17 mouse cellular contexts compared by ENCODE assay signal in genomic region chr16:22441317-22441716, GRCm38 (mm10). TPM values are rescaled to one million over a fixed set of nuclear protein-coding genes. Genes with fewer than 3 reads are reported as not detected.
DNase-seq lines count a peak whose midpoint lies in the region; ATAC-seq lines count a peak whose summit lies in the region.
"Had no signal": no experiment of that assay in that cellular context is flagged by ENCODE, and none has a peak within 500 bp of the region (broad histone marks: within the 10 kb centered on the region; RNA-seq: fewer than 3 reads in every experiment).

No protein-coding gene starts in this region.

- no peak for DNase-seq in liver, embryonic 13.5 days
- no peak for DNase-seq in liver, embryonic 11.5 days (ENCODE audit: low spot score)
- DNase-seq in lung, postnatal 36 days = peak; percentile 72
- no peak for DNase-seq in gastrocnemius, adult 18-20 months (ENCODE audit: low spot score)
- no peak for DNase-seq in spleen, postnatal 36 days (ENCODE audit: low spot score in 2 of 2)
- DNase-seq: adrenal gland, postnatal 14 days; cerebellum, adult 18-20 months; right cerebral cortex, postnatal 4 days had no signal

- no peaks in the 10 kb centered on the region for H3K9me3 ChIP-seq in hindbrain, embryonic 15.5 days
- H3K9me3 ChIP-seq in hindbrain, embryonic 16.5 days (ENCODE audit: control insufficient read depth, low read length) = no peaks in the 10 kb centered on the region
- H3K9me3 ChIP-seq in liver, embryonic 13.5 days (replicated peaks) = no peaks in the 10 kb centered on the region
- no peaks in the 10 kb centered on the region for H3K9me3 ChIP-seq in liver, embryonic 11.5 days (ENCODE audit: control insufficient read depth, low read length)
- no peaks in the 10 kb centered on the region for H3K9me3 ChIP-seq in limb, embryonic 13.5 days
- H3K9me3 ChIP-seq: embryonic facial prominence, embryonic 10.5 days; heart, embryonic 12.5 days had no signal

- peaks cover 19% of the 10 kb centered on the region for H3K4me1 ChIP-seq in hindbrain, embryonic 15.5 days (replicated peaks)
- peaks cover 16% of the 10 kb centered on the region for H3K4me1 ChIP-seq in hindbrain, embryonic 16.5 days (ENCODE audit: control insufficient read depth, insufficient read depth, low read depth, low read length)
- H3K4me1 ChIP-seq in liver, embryonic 13.5 days (replicated peaks) = peaks cover 27% of the 10 kb centered on the region
- H3K4me1 ChIP-seq in liver, embryonic 11.5 days (replicated peaks; ENCODE audit: control insufficient read depth, insufficient read depth, low read length) = peaks cover 7% of the 10 kb centered on the region; the same call in 1 of the 2 replicates
- peaks cover 34% of the 10 kb centered on the region for H3K4me1 ChIP-seq in limb, embryonic 13.5 days

- WGBS in hindbrain, embryonic 15.5 days = 88% methylated on average over 4 of the region's 4 CpGs
- 84% methylated on average over 4 of the region's 4 CpGs for WGBS in hindbrain, embryonic 16.5 days
- WGBS in liver, embryonic 13.5 days (ENCODE audit: insufficient replicate concordance) = 79% methylated on average over 4 of the region's 4 CpGs
- 87% methylated on average over 4 of the region's 4 CpGs for WGBS in liver, embryonic 11.5 days
- 61% methylated on average over 4 of the region's 4 CpGs for WGBS in limb, embryonic 13.5 days

- no peak overlapping the region for H3K27ac ChIP-seq in hindbrain, embryonic 15.5 days (replicated peaks)
- no peak overlapping the region for H3K27ac ChIP-seq in hindbrain, embryonic 16.5 days (ENCODE audit: low read depth, low read length)
- H3K27ac ChIP-seq in liver, embryonic 13.5 days = no peak overlapping the region
- no peak overlapping the region for H3K27ac ChIP-seq in liver, embryonic 11.5 days (ENCODE audit: low read depth, low read length)
- H3K27ac ChIP-seq in limb, embryonic 13.5 days = no peak overlapping the region
- H3K27ac ChIP-seq: liver, embryonic 14.5 days had no signal

- peaks cover 45% of the 10 kb centered on the region for H3K27me3 ChIP-seq in hindbrain, embryonic 15.5 days
- H3K27me3 ChIP-seq in hindbrain, embryonic 16.5 days (replicated peaks; ENCODE audit: control insufficient read depth, insufficient read depth, low read length) = peaks cover 6% of the 10 kb centered on the region
- peaks cover 48% of the 10 kb centered on the region for H3K27me3 ChIP-seq in liver, embryonic 13.5 days
- H3K27me3 ChIP-seq in liver, embryonic 11.5 days (replicated peaks; ENCODE audit: control insufficient read depth, insufficient read depth, low read length) = no peaks in the 10 kb centered on the region; the same call in 1 of the 2 replicates
- H3K27me3 ChIP-seq in limb, embryonic 13.5 days = peaks cover 9% of the 10 kb centered on the region
- H3K27me3 ChIP-seq: heart, embryonic 12.5 days; Patski had no signal

- H3K9ac ChIP-seq in hindbrain, embryonic 15.5 days = no peak overlapping the region
- H3K9ac ChIP-seq in hindbrain, embryonic 16.5 days (ENCODE audit: low read depth, low read length) = no peak overlapping the region
- no peak overlapping the region for H3K9ac ChIP-seq in liver, embryonic 13.5 days
- H3K9ac ChIP-seq in liver, embryonic 11.5 days (ENCODE audit: low read depth, low read length) = no peak overlapping the region
- H3K9ac ChIP-seq in limb, embryonic 13.5 days = no peak overlapping the region
- H3K9ac ChIP-seq: liver, embryonic 14.5 days had no signal

- 0 out of 2 replicates have a peak overlapping the region, but pooled peaks have one; percentile 97 for H3K4me2 ChIP-seq in hindbrain, embryonic 15.5 days
- no peak overlapping the region for H3K4me2 ChIP-seq in hindbrain, embryonic 16.5 days (ENCODE audit: low read length)
- H3K4me2 ChIP-seq in liver, embryonic 13.5 days = 0 out of 2 replicates have a peak overlapping the region, but pooled peaks have one; percentile 95
- no peak overlapping the region for H3K4me2 ChIP-seq in liver, embryonic 11.5 days
- peak overlapping the region; percentile 96 for H3K4me2 ChIP-seq in limb, embryonic 13.5 days (replicated peaks)

- no peak overlapping the region for H3K4me3 ChIP-seq in hindbrain, embryonic 15.5 days
- no peak overlapping the region for H3K4me3 ChIP-seq in hindbrain, embryonic 16.5 days (ENCODE audit: low read length)
- H3K4me3 ChIP-seq in liver, embryonic 13.5 days (replicated peaks) = no peak overlapping the region
- no peak overlapping the region for H3K4me3 ChIP-seq in liver, embryonic 11.5 days (ENCODE audit: low read depth, low read length)
- no peak overlapping the region for H3K4me3 ChIP-seq in limb, embryonic 13.5 days

- H3K36me3 ChIP-seq in hindbrain, embryonic 15.5 days = no peaks in the 10 kb centered on the region
- H3K36me3 ChIP-seq in hindbrain, embryonic 16.5 days (ENCODE audit: control insufficient read depth, insufficient read depth, low read length) = no peaks in the 10 kb centered on the region
- no peaks in the 10 kb centered on the region for H3K36me3 ChIP-seq in liver, embryonic 13.5 days
- H3K36me3 ChIP-seq in liver, embryonic 11.5 days (ENCODE audit: control insufficient read depth, insufficient read depth, low read length) = no peaks in the 10 kb centered on the region
- no peaks in the 10 kb centered on the region for H3K36me3 ChIP-seq in limb, embryonic 13.5 days
- H3K36me3 ChIP-seq: embryonic facial prominence, embryonic 10.5 days; heart, embryonic 12.5 days had no signal

- no peak for ATAC-seq in hindbrain, embryonic 15.5 days (ENCODE audit: low FRiP score, low read depth)
- ATAC-seq in hindbrain, embryonic 16.5 days = no peak
- no peak for ATAC-seq in liver, embryonic 13.5 days (ENCODE audit: low read depth)
- no peak for ATAC-seq in liver, embryonic 11.5 days (replicated peaks; ENCODE audit: low FRiP score)
- ATAC-seq in limb, embryonic 13.5 days (ENCODE audit: low FRiP score, low read depth) = no peak
- ATAC-seq: activated CD4-positive, CD25-positive, alpha-beta regulatory T cell, adult 4 months; forebrain, embryonic 14.5 days; Patski had no signal

RNA-seq across cellular contexts. Expression of gene Etv5, which starts 1.8 kb away (rescaled TPM):
- polyA plus RNA-seq in hindbrain, embryonic 15.5 days (2015; fragmentation: Nextera tagmentation; extraction: Ambion mirVana) = 21.7 and 32.1 TPM in 2 replicates
- 29.9 and 35.5 TPM in 2 replicates for polyA plus RNA-seq in hindbrain, embryonic 16.5 days (2015; fragmentation: Nextera tagmentation; extraction: Ambion mirVana)
- polyA plus RNA-seq in liver, embryonic 13.5 days (2015; fragmentation: Nextera tagmentation; extraction: Ambion mirVana) = 3.7 and 5.4 TPM in 2 replicates
- polyA plus RNA-seq in liver, embryonic 11.5 days (2014; fragmentation: Nextera tagmentation; extraction: Ambion mirVana) = 16.1 TPM in 2 replicates
- 39.3 and 45.8 TPM in 2 replicates for polyA plus RNA-seq in limb, embryonic 13.5 days (2015; fragmentation: Nextera tagmentation; extraction: Ambion mirVana)
- total RNA-seq in gastrocnemius, adult 18-20 months (2021) = 1 to 10 TPM; 6.9 to 7.0 TPM

Comparison
In these comparisons a context has a peak if more than half of its experiments do, and no peak if none do; other contexts are left out.
1. H3K4me2 ChIP-seq: peak in hindbrain, embryonic 15.5 days (single experiment), liver, embryonic 13.5 days (single experiment) and limb, embryonic 13.5 days (single experiment); none in hindbrain, embryonic 16.5 days (single experiment) and liver, embryonic 11.5 days (single experiment).